Mouse (Mus musculus) C2C12 (cell line): ENCODE measurements around the gene Rgs3.

ENCODE experiments used
- CEBPB ChIP-seq: IDR thresholded peaks from one replicate; pipeline ENCODE4 v1.6.1; 2011; ENCODE audit warnings: low read depth, mild to moderate bottlenecking, control low read depth, moderate library complexity
- CTCF ChIP-seq: IDR thresholded peaks from one replicate; pipeline ENCODE4 v1.5.1; 2011; ENCODE audit not compliant: control insufficient read depth, insufficient read depth, insufficient read length
- MYOG ChIP-seq: IDR thresholded peaks from one replicate; pipeline ENCODE4 v1.6.1; 2011; ENCODE audit not compliant: control insufficient read depth, insufficient read length; ENCODE audit errors: extremely low read depth

GRCm38 (mm10) chr4:62516579-62516978 is 43.1 kb upstream of the Rgs3 start:
- TF ChIP-seq CTCF (no peak), MYOG (no peak), CEBPB (no peak)
